Mouse (Mus musculus): ENCODE results near the gene Scgb1b30. TPM values are rescaled to one million over a fixed set of nuclear protein-coding genes. Genes with fewer than 3 reads are reported as not detected.

Gene Scgb1b30
- polyA plus RNA-seq, 1 experiment from 2014 or later, result not detected

Other genes starting within 250 kb of the Scgb1b30 start
- gene Scgb2b26, start 150.4 kb upstream of the Scgb1b30 start, polyA plus RNA-seq (2015; fragmentation: Nextera tagmentation; extraction: Ambion mirVana), result not detected in 2 replicates
- not detected in 2 replicates for gene Scgb2b27, start 81.5 kb upstream of the Scgb1b30 start, polyA plus RNA-seq (2015; fragmentation: Nextera tagmentation; extraction: Ambion mirVana)
- not detected in 2 replicates for gene Scgb1b27, start 73.9 kb upstream of the Scgb1b30 start, polyA plus RNA-seq (2015; fragmentation: Nextera tagmentation; extraction: Ambion mirVana)
- gene Wtip, start 37.8 kb downstream of the Scgb1b30 start, polyA plus RNA-seq (2015; fragmentation: Nextera tagmentation; extraction: Ambion mirVana), result 2.4 and 3.8 TPM in 2 replicates
- 163 and 172 TPM in 2 replicates for gene Uba2, start 74.2 kb downstream of the Scgb1b30 start, polyA plus RNA-seq (2015; fragmentation: Nextera tagmentation; extraction: Ambion mirVana)
- gene Pdcd2l, start 101.2 kb downstream of the Scgb1b30 start, polyA plus RNA-seq (2015; fragmentation: Nextera tagmentation; extraction: Ambion mirVana), result 76.9 and 84.3 TPM in 2 replicates
- 272 and 297 TPM in 2 replicates for gene Gpi1, start 134.9 kb downstream of the Scgb1b30 start, polyA plus RNA-seq (2015; fragmentation: Nextera tagmentation; extraction: Ambion mirVana)
- gene Gm6096, start 155.6 kb downstream of the Scgb1b30 start, polyA plus RNA-seq (2015; fragmentation: Nextera tagmentation; extraction: Ambion mirVana), result not detected in 2 replicates
- 34.0 and 37.8 TPM in 2 replicates for gene 4931406P16Rik, start 218.1 kb downstream of the Scgb1b30 start, polyA plus RNA-seq (2015; fragmentation: Nextera tagmentation; extraction: Ambion mirVana)